Mouse (Mus musculus): ENCODE data around the gene Kdm2b. TPM values are rescaled to one million over a fixed set of nuclear protein-coding genes. Genes with fewer than 3 reads are reported as not detected.

The Kdm2b gene
- polyA plus RNA-seq, 1 experiment = 50.9 TPM

- TF ChIP-seq POLR2A (IDR thresholded peaks at IDR 0.05; ENCODE audit: control insufficient read depth, low read depth, low read length) (no peak), CTCF (IDR thresholded peaks at IDR 0.05; ENCODE audit: control insufficient read depth, insufficient read depth, insufficient replicate concordance, low read depth, low read length) (no peak)
- no peaks in the 10 kb centered on the region for H3K36me3 ChIP-seq (ENCODE audit: control insufficient read depth, insufficient read depth, low read length)
- H3K27me3 ChIP-seq (ENCODE audit: control insufficient read depth, insufficient read depth, low read length) = no peaks in the 10 kb centered on the region
- no peak overlapping the region for H3K27ac ChIP-seq (ENCODE audit: control insufficient read depth, insufficient read depth, low read depth, low read length)
- H3K4me1 ChIP-seq (ENCODE audit: control insufficient read depth, insufficient read depth, low read length) = no peaks in the 10 kb centered on the region
- H3K4me3 ChIP-seq (ENCODE audit: control insufficient read depth, low read depth, low read length) = no peak overlapping the region
Measured at GRCm38 (mm10) chr5:122972116-122972515, 17.5 kb downstream of the Kdm2b start.

GRCm38 (mm10) chr5:122971438-122971837, 18.2 kb downstream of the Kdm2b start:
- Histone ChIP-seq H3K36me3 (ENCODE audit: control insufficient read depth, insufficient read depth, low read length) (no peaks in the 10 kb centered on the region), H3K27me3 (ENCODE audit: control insufficient read depth, insufficient read depth, low read length) (no peaks in the 10 kb centered on the region), H3K27ac (ENCODE audit: control insufficient read depth, insufficient read depth, low read depth, low read length) (no peak overlapping the region), H3K4me1 (ENCODE audit: control insufficient read depth, insufficient read depth, low read length) (no peaks in the 10 kb centered on the region), H3K4me3 (ENCODE audit: control insufficient read depth, low read depth, low read length) (no peak overlapping the region)
- TF ChIP-seq CTCF (IDR thresholded peaks at IDR 0.05; ENCODE audit: control insufficient read depth, insufficient read depth, insufficient replicate concordance, low read depth, low read length) (no peak), POLR2A (IDR thresholded peaks at IDR 0.05; ENCODE audit: control insufficient read depth, low read depth, low read length) (no peak)

GRCm38 (mm10) chr5:122970056-122970455, 19.6 kb downstream of the Kdm2b start:
- Histone ChIP-seq H3K4me1 (ENCODE audit: control insufficient read depth, insufficient read depth, low read length) (no peaks in the 10 kb centered on the region), H3K36me3 (ENCODE audit: control insufficient read depth, insufficient read depth, low read length) (no peaks in the 10 kb centered on the region), H3K4me3 (ENCODE audit: control insufficient read depth, low read depth, low read length) (no peak overlapping the region), H3K27ac (ENCODE audit: control insufficient read depth, insufficient read depth, low read depth, low read length) (no peak overlapping the region), H3K27me3 (ENCODE audit: control insufficient read depth, insufficient read depth, low read length) (no peaks in the 10 kb centered on the region)
- TF ChIP-seq CTCF (IDR thresholded peaks at IDR 0.05; ENCODE audit: control insufficient read depth, insufficient read depth, insufficient replicate concordance, low read depth, low read length) (no peak), POLR2A (IDR thresholded peaks at IDR 0.05; ENCODE audit: control insufficient read depth, low read depth, low read length) (no peak)

GRCm38 (mm10) chr5:122968322-122968721, 21.3 kb downstream of the Kdm2b start:
- H3K27ac ChIP-seq (ENCODE audit: control insufficient read depth, insufficient read depth, low read depth, low read length) = no peak overlapping the region
- no peak overlapping the region for H3K4me3 ChIP-seq (ENCODE audit: control insufficient read depth, low read depth, low read length)
- no peaks in the 10 kb centered on the region for H3K36me3 ChIP-seq (ENCODE audit: control insufficient read depth, insufficient read depth, low read length)
- H3K27me3 ChIP-seq (ENCODE audit: control insufficient read depth, insufficient read depth, low read length) = no peaks in the 10 kb centered on the region
- H3K4me1 ChIP-seq (ENCODE audit: control insufficient read depth, insufficient read depth, low read length) = no peaks in the 10 kb centered on the region
- peak; percentile 51; the same call in 1 of the 2 replicates for TF ChIP-seq CTCF (IDR thresholded peaks at IDR 0.05; ENCODE audit: control insufficient read depth, insufficient read depth, insufficient replicate concordance, low read depth, low read length)
- no peak for TF ChIP-seq POLR2A (IDR thresholded peaks at IDR 0.05; ENCODE audit: control insufficient read depth, low read depth, low read length)

- H3K27ac ChIP-seq (ENCODE audit: control insufficient read depth, insufficient read depth, low read depth, low read length) = no peak overlapping the region
- TF ChIP-seq CTCF (IDR thresholded peaks at IDR 0.05; ENCODE audit: control insufficient read depth, insufficient read depth, insufficient replicate concordance, low read depth, low read length) = no peak
- no peak for TF ChIP-seq POLR2A (IDR thresholded peaks at IDR 0.05; ENCODE audit: control insufficient read depth, low read depth, low read length)
- H3K36me3 ChIP-seq (ENCODE audit: control insufficient read depth, insufficient read depth, low read length) = no peaks in the 10 kb centered on the region
- no peak overlapping the region for H3K4me3 ChIP-seq (ENCODE audit: control insufficient read depth, low read depth, low read length)
- H3K4me1 ChIP-seq (ENCODE audit: control insufficient read depth, insufficient read depth, low read length) = peaks cover 10% of the 10 kb centered on the region
- H3K27me3 ChIP-seq (ENCODE audit: control insufficient read depth, insufficient read depth, low read length) = no peaks in the 10 kb centered on the region
Measured at GRCm38 (mm10) chr5:122965427-122965826, 24.2 kb downstream of the Kdm2b start.

GRCm38 (mm10) chr5:122964853-122965252, 24.8 kb downstream of the Kdm2b start:
- H3K27ac ChIP-seq (ENCODE audit: control insufficient read depth, insufficient read depth, low read depth, low read length) = no peak overlapping the region
- no peak for TF ChIP-seq POLR2A (IDR thresholded peaks at IDR 0.05; ENCODE audit: control insufficient read depth, low read depth, low read length)
- TF ChIP-seq CTCF (IDR thresholded peaks at IDR 0.05; ENCODE audit: control insufficient read depth, insufficient read depth, insufficient replicate concordance, low read depth, low read length) = no peak
- H3K4me1 ChIP-seq (ENCODE audit: control insufficient read depth, insufficient read depth, low read length) = peaks cover 10% of the 10 kb centered on the region
- no peaks in the 10 kb centered on the region for H3K36me3 ChIP-seq (ENCODE audit: control insufficient read depth, insufficient read depth, low read length)
- H3K4me3 ChIP-seq (ENCODE audit: control insufficient read depth, low read depth, low read length) = no peak overlapping the region
- H3K27me3 ChIP-seq (ENCODE audit: control insufficient read depth, insufficient read depth, low read length) = no peaks in the 10 kb centered on the region

- H3K36me3 ChIP-seq (ENCODE audit: control insufficient read depth, insufficient read depth, low read length) = no peaks in the 10 kb centered on the region
- no peak overlapping the region for H3K27ac ChIP-seq (ENCODE audit: control insufficient read depth, insufficient read depth, low read depth, low read length)
- no peaks in the 10 kb centered on the region for H3K27me3 ChIP-seq (ENCODE audit: control insufficient read depth, insufficient read depth, low read length)
- TF ChIP-seq POLR2A (IDR thresholded peaks at IDR 0.05; ENCODE audit: control insufficient read depth, low read depth, low read length) (no peak), CTCF (IDR thresholded peaks at IDR 0.05; ENCODE audit: control insufficient read depth, insufficient read depth, insufficient replicate concordance, low read depth, low read length) (no peak)
- peaks cover 10% of the 10 kb centered on the region for H3K4me1 ChIP-seq (ENCODE audit: control insufficient read depth, insufficient read depth, low read length)
- no peak overlapping the region for H3K4me3 ChIP-seq (ENCODE audit: control insufficient read depth, low read depth, low read length)
Measured at GRCm38 (mm10) chr5:122961905-122962304, 27.7 kb downstream of the Kdm2b start.

GRCm38 (mm10) chr5:122959391-122959790, 30.2 kb downstream of the Kdm2b start:
- Histone ChIP-seq H3K36me3 (ENCODE audit: control insufficient read depth, insufficient read depth, low read length) (no peaks in the 10 kb centered on the region), H3K4me3 (ENCODE audit: control insufficient read depth, low read depth, low read length) (no peak overlapping the region), H3K27ac (ENCODE audit: control insufficient read depth, insufficient read depth, low read depth, low read length) (no peak overlapping the region), H3K4me1 (ENCODE audit: control insufficient read depth, insufficient read depth, low read length) (peaks cover 10% of the 10 kb centered on the region), H3K27me3 (ENCODE audit: control insufficient read depth, insufficient read depth, low read length) (no peaks in the 10 kb centered on the region)
- no peak for TF ChIP-seq POLR2A (IDR thresholded peaks at IDR 0.05; ENCODE audit: control insufficient read depth, low read depth, low read length)
- no peak for TF ChIP-seq CTCF (IDR thresholded peaks at IDR 0.05; ENCODE audit: control insufficient read depth, insufficient read depth, insufficient replicate concordance, low read depth, low read length)
